Mouse (Mus musculus): ENCODE results near the gene Fut8. TPM values are rescaled to one million over a fixed set of nuclear protein-coding genes. Genes with fewer than 3 reads are reported as not detected.

The Fut8 gene
- polyA plus RNA-seq, 1 experiment from 2014 or later: 74.7 TPM

DNA sequence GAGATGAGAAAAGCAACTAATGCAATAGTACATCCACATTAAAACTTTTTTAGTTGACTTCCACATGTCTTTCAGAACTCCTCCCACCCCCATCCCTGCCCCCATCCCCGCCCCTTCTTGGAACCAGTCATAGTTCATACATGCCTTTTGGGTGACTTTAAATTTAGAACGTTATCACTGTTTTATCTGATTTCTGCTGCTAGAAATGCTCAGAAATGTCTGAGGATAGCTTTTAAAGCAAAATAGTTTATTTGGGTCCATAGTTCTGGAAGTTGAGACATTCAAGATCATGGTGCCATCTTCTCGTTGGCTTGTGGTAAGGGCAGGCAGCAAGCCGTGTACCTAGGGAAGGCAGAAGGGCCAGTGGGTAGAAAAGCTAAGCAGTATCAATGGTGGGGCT lies 34.8 kb upstream of the Fut8 start:
- no peak for ATAC-seq (ENCODE audit: low FRiP score)
- 94% methylated on average over 4 of the region's 4 CpGs for WGBS
- Histone ChIP-seq H3K9ac (replicated peaks) (no peak overlapping the region), H3K4me2 (no peak overlapping the region), H3K27ac (replicated peaks) (no peak overlapping the region), H3K36me3 (no peaks in the 10 kb centered on the region), H3K9me3 (replicated peaks) (no peaks in the 10 kb centered on the region), H3K4me3 (replicated peaks) (no peak overlapping the region), H3K4me1 (no peaks in the 10 kb centered on the region), H3K27me3 (replicated peaks) (no peaks in the 10 kb centered on the region)

- 89% methylated on average over 5 of the region's 5 CpGs for WGBS
- H3K9me3 ChIP-seq (replicated peaks): no peaks in the 10 kb centered on the region
- H3K4me2 ChIP-seq: no peak overlapping the region
- no peak overlapping the region for H3K27ac ChIP-seq (replicated peaks)
- H3K4me3 ChIP-seq (replicated peaks): no peak overlapping the region
- no peak for ATAC-seq (ENCODE audit: low FRiP score)
- H3K36me3 ChIP-seq: no peaks in the 10 kb centered on the region
- H3K4me1 ChIP-seq: no peaks in the 10 kb centered on the region
- no peak overlapping the region for H3K9ac ChIP-seq (replicated peaks)
- no peaks in the 10 kb centered on the region for H3K27me3 ChIP-seq (replicated peaks)
Measured at GRCm38 (mm10) chr12:77206852-77207251, 31.1 kb upstream of the Fut8 start.

GRCm38 (mm10) chr12:77208056-77208455 lies 29.9 kb upstream of the Fut8 start:
- Histone ChIP-seq H3K4me1 (no peaks in the 10 kb centered on the region), H3K27ac (replicated peaks) (no peak overlapping the region), H3K4me2 (no peak overlapping the region), H3K27me3 (replicated peaks) (no peaks in the 10 kb centered on the region), H3K9me3 (replicated peaks) (no peaks in the 10 kb centered on the region), H3K36me3 (no peaks in the 10 kb centered on the region), H3K9ac (replicated peaks) (no peak overlapping the region), H3K4me3 (replicated peaks) (no peak overlapping the region)
- ATAC-seq (ENCODE audit: low FRiP score): no peak
- WGBS: 91% methylated on average over 2 of the region's 2 CpGs

DNA sequence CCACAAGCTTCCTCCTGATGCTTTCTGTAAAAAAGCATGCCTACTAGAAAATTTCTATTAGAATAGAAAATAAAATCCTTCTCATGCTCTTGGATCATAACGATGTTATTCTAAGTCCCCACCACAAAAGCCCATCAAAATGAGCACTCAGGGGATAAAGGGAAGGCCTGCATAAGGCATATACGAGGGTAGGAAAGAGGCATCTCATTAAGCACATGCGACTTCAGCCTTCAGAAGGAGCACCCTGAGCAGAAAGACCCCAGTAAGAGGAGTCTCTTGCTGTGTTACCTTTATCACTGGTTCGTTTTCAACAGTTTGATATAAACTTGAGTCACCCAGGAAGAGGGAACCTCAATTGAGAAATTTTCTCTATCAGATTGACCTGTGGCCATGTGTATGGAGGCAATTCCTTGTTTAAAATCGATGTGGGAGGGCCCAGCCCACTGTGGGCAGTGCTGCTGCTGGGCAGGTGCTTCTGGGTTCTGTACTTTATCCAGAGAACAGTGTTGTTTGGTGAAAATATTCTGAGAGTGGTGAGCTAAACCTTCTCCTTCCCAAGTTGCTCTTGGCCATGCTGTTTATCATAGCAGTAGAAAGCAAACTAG lies 29.2 kb upstream of the Fut8 start:
- no peak for ATAC-seq (ENCODE audit: low FRiP score)
- Histone ChIP-seq H3K4me3 (replicated peaks) (no peak overlapping the region), H3K36me3 (no peaks in the 10 kb centered on the region), H3K9ac (replicated peaks) (no peak overlapping the region), H3K27me3 (replicated peaks) (no peaks in the 10 kb centered on the region), H3K9me3 (replicated peaks) (no peaks in the 10 kb centered on the region), H3K27ac (replicated peaks) (no peak overlapping the region), H3K4me1 (no peaks in the 10 kb centered on the region), H3K4me2 (no peak overlapping the region)
- 80% methylated on average over 5 of the region's 5 CpGs for WGBS

- 93% methylated on average over 7 of the region's 7 CpGs for WGBS
Measured at GRCm38 (mm10) chr12:77211695-77212208, 26.2 kb upstream of the Fut8 start.

GRCm38 (mm10) chr12:77213896-77214564 lies 23.9 kb upstream of the Fut8 start:
- ATAC-seq (ENCODE audit: low FRiP score): no peak
- Histone ChIP-seq H3K4me1 (no peaks in the 10 kb centered on the region), H3K27ac (replicated peaks) (no peak overlapping the region), H3K9me3 (replicated peaks) (no peaks in the 10 kb centered on the region), H3K9ac (replicated peaks) (no peak overlapping the region), H3K4me2 (no peak overlapping the region), H3K36me3 (no peaks in the 10 kb centered on the region), H3K27me3 (replicated peaks) (no peaks in the 10 kb centered on the region), H3K4me3 (replicated peaks) (no peak overlapping the region)
- WGBS: 82% methylated on average over 6 of the region's 6 CpGs

More at GRCm38 (mm10) chr12:77211695-77212208, 26.2 kb upstream of the Fut8 start:
- ATAC-seq (ENCODE audit: low FRiP score): no peak
- Histone ChIP-seq H3K4me1 (no peaks in the 10 kb centered on the region), H3K4me3 (replicated peaks) (no peak overlapping the region), H3K27ac (replicated peaks) (no peak overlapping the region), H3K9me3 (replicated peaks) (no peaks in the 10 kb centered on the region), H3K36me3 (no peaks in the 10 kb centered on the region), H3K9ac (replicated peaks) (no peak overlapping the region), H3K4me2 (no peak overlapping the region), H3K27me3 (replicated peaks) (no peaks in the 10 kb centered on the region)

DNA sequence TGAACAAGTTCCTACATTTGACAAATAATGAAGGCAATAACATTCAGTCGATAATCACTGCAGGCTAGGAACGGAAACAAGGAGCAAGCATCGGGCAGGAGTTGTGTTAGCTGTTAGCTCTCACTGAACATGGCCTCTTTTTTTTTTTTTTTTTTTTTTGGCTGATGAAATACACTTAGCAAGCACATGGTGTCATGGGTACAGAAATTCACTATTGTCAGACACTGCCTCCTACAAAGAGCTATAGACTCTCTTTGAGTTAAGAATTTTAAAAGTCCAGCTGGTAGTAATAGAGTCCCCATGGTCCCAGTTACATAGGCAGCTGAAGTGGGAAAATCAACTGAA lies 23.4 kb upstream of the Fut8 start:
- no peaks in the 10 kb centered on the region for H3K4me1 ChIP-seq
- WGBS: 91% methylated on average over 3 of the region's 3 CpGs
- no peak for ATAC-seq (ENCODE audit: low FRiP score)
- H3K4me2 ChIP-seq: no peak overlapping the region
- no peak overlapping the region for H3K27ac ChIP-seq (replicated peaks)
- no peak overlapping the region for H3K4me3 ChIP-seq (replicated peaks)
- H3K9ac ChIP-seq (replicated peaks): no peak overlapping the region
- no peaks in the 10 kb centered on the region for H3K36me3 ChIP-seq
- no peaks in the 10 kb centered on the region for H3K27me3 ChIP-seq (replicated peaks)
- H3K9me3 ChIP-seq (replicated peaks): no peaks in the 10 kb centered on the region

DNA sequence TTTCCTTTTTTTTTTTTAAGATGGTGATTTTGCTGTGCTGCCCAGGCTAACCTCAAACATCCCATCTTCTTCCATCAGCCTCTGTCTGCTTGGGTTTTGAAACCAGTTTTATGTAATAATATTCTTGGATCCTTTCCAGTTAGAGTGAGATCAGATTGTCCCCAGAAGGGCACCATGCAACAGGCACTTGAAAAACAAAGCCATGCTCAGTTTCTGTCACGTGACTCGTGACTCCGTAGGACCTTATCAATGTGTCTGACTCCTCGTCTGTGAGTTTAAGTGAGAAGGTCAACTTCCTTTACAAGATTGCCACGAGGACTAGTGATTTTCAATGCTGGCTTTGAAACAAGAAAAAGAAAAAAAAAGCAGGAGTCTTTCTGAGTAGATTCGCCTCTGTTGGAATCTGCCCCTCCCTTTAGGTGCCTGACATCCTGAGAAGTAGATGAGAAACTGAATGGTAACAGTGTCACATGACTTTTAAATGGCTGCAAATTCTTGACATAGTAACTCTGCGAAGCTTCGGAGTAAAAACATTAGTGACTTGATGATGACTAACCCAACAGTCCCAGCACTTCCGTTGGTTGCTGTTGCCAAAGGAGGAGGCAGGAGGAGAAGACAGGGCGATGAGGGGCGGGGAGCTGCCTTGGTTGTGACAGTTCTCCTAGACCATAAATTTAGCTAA lies 21.3 kb upstream of the Fut8 start:
- H3K4me1 ChIP-seq: no peaks in the 10 kb centered on the region
- 80% methylated on average over 11 of the region's 11 CpGs for WGBS
- no peak overlapping the region for H3K4me2 ChIP-seq
- H3K27me3 ChIP-seq (replicated peaks): no peaks in the 10 kb centered on the region
- no peaks in the 10 kb centered on the region for H3K9me3 ChIP-seq (replicated peaks)
- no peak for ATAC-seq (ENCODE audit: low FRiP score)
- no peaks in the 10 kb centered on the region for H3K36me3 ChIP-seq
- H3K27ac ChIP-seq (replicated peaks): no peak overlapping the region
- H3K4me3 ChIP-seq (replicated peaks): no peak overlapping the region
- no peak overlapping the region for H3K9ac ChIP-seq (replicated peaks)

DNA sequence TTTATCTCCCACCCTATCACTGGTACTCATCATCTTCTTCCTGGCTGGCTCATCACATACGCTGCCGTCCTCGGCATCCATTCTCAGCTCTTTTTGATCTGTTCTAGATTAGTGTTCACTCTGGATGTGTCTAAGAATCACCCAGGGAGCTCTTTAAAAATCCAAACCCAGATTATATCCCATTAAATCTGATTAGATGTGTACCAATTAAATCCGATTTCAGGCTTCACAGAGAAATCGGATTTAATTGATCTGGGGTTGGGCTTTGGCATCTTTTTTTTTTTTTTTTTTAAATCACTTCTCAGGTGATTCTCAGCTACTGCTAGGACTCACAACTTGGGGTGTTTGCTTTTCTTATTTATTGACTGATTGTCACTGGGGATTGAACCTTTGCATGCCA lies 17.3 kb upstream of the Fut8 start:
- Histone ChIP-seq H3K9ac (replicated peaks) (no peak overlapping the region), H3K36me3 (no peaks in the 10 kb centered on the region), H3K27me3 (replicated peaks) (no peaks in the 10 kb centered on the region), H3K27ac (replicated peaks) (no peak overlapping the region), H3K4me2 (no peak overlapping the region), H3K9me3 (replicated peaks) (no peaks in the 10 kb centered on the region), H3K4me3 (replicated peaks) (no peak overlapping the region), H3K4me1 (no peaks in the 10 kb centered on the region)
- WGBS: 74% methylated on average over 5 of the region's 5 CpGs
- no peak for ATAC-seq (ENCODE audit: low FRiP score)

DNA sequence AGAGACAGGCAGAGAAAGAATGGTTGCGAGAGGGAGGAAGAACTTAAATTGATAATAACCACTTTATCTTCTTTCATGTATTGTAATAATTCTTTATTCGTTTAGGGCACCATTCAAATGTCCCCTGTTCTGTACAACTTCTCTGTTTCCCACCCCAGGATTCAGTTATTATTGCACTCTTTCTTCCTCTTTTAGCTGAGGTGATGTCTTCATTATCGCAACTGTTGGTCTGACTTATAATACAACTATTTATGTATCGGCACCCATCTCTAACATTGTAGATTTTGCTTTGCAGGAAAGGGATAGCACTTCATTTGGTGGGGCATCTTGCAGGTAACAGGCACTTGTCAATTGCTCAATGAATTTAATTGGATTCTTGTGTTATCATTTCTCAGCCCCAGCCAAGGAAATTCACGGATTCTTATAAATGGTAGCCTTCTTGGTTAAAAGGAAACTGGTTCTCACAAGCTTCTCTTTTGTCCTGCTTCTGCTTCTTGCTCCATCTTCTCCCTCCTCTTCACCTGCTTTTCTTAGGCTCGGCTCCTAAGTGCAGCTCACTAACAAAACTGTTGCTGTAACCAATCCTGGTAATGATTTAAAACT lies 15.6 kb upstream of the Fut8 start:
- WGBS: 87% methylated on average over 6 of the region's 6 CpGs
- H3K4me3 ChIP-seq (replicated peaks): no peak overlapping the region
- H3K27me3 ChIP-seq (replicated peaks): no peaks in the 10 kb centered on the region
- ATAC-seq (ENCODE audit: low FRiP score): no peak
- H3K27ac ChIP-seq (replicated peaks): no peak overlapping the region
- no peaks in the 10 kb centered on the region for H3K9me3 ChIP-seq (replicated peaks)
- no peaks in the 10 kb centered on the region for H3K4me1 ChIP-seq
- H3K36me3 ChIP-seq: no peaks in the 10 kb centered on the region
- H3K9ac ChIP-seq (replicated peaks): no peak overlapping the region
- H3K4me2 ChIP-seq: no peak overlapping the region

DNA sequence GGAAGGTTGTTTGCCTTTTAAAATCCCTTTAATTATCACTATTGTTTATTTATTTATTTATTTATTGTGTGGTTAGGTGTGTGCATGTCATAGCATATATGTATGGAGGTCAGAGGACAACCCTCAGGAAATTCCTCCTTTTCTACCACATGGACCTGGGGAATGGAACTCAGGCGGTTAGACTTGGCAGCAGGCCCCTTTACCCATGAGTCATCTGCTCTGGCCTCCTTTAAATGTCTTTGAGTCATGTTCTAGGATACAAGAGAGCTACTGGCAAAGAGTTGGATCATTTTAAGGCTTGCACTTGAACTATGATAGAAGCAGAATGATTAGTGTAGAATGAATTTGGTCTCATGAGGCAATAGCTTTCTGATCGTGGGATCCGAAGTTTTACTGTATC lies 14.3 kb upstream of the Fut8 start:
- Histone ChIP-seq H3K36me3 (no peaks in the 10 kb centered on the region), H3K27ac (replicated peaks) (no peak overlapping the region), H3K9ac (replicated peaks) (no peak overlapping the region), H3K27me3 (replicated peaks) (no peaks in the 10 kb centered on the region), H3K4me1 (no peaks in the 10 kb centered on the region), H3K4me3 (replicated peaks) (no peak overlapping the region), H3K4me2 (no peak overlapping the region), H3K9me3 (replicated peaks) (no peaks in the 10 kb centered on the region)
- ATAC-seq (ENCODE audit: low FRiP score): no peak
- WGBS: 91% methylated on average over 3 of the region's 3 CpGs

- 82% methylated on average over 4 of the region's 4 CpGs for whole genome bisulfite sequencing
- ATAC-seq (ENCODE audit: low FRiP score): no peak
- no peaks in the 10 kb centered on the region for H3K27me3 ChIP-seq (replicated peaks)
- no peak overlapping the region for H3K4me2 ChIP-seq
- no peaks in the 10 kb centered on the region for H3K4me1 ChIP-seq
- H3K27ac ChIP-seq (replicated peaks): no peak overlapping the region
- H3K9ac ChIP-seq (replicated peaks): no peak overlapping the region
- no peaks in the 10 kb centered on the region for H3K36me3 ChIP-seq
- H3K4me3 ChIP-seq (replicated peaks): no peak overlapping the region
- no peaks in the 10 kb centered on the region for H3K9me3 ChIP-seq (replicated peaks)
Measured at GRCm38 (mm10) chr12:77224121-77224520, 13.8 kb upstream of the Fut8 start.

All from neural tube, embryonic 15.5 days (tissue).